Mouse (Mus musculus) embryonic fibroblast, embryonic 13.5 days (primary cell): ENCODE measurements around the gene Cep135.

Source experiments
- CTCF ChIP-seq: IDR thresholded peaks from 2 replicates; pipeline ENCODE4 v1.5.1; 2011; ENCODE audit warnings: mild to moderate bottlenecking, control low read depth, low read length, moderate library complexity, borderline replicate concordance; ENCODE audit not compliant: insufficient read depth
- POLR2A ChIP-seq: IDR thresholded peaks from 2 replicates; pipeline ENCODE4 v1.6.1; 2011; ENCODE audit warnings: low read depth, mild to moderate bottlenecking, control low read depth, low read length, moderate library complexity

DNA sequence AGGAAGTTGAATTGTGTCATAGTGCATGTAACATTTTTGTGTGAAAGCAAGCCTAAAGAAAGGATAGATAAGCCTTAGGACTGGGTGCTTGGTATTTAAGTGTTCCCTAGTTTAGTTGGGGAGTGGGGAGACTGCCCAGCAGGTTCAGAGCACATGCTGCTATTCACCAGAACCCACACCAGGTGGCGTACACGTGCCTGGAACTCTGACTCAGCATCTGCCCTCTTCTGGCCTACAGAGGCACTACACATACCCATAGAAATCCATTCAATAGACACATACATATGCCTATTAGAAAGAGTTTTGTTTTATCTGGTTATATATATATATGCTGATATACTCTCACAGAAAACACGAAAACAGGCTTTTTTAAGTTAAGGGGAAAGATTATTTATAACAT, 23.2 kb upstream of the Cep135 start:
- peak; percentile 98 for TF ChIP-seq CTCF
- no peak for TF ChIP-seq POLR2A
